8 mouse cellular contexts compared by ENCODE assay signal in the genomic region with DNA sequence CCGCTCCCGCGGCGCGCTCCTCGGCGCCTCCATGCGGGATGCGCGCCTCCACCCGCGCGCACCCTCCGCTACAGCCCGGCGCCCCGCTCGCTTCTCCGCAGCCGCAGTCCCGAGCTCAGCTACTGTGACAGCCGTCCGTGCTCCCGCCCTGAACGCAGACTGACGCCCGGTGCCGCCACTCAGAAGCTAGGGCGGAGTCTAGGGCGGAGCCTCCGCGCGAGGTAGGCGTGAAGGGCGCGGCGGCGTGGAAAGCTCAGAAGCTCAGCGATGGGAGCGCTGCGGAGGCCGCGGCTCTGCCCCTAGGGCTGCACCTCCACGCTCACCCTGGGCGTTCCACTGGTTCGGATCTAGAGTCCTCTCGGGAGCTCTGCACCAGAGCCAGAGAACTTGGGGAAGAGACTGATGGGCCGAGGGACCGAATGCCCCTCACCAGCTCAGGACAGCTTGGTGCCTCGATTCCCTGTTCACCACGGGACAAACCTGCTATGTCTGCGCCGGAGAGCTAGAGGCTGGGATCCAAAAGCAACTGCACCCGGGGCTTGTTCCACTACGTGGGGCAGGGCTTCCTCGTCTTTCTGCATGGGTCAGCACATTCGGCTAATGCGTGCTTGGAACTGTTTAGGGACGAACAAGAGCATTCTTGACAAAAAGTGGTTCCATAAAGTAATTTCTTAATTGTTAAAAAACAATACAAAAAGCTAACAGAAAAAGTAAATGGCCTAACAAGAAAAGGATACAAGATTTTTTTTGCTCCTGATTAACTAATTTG. TPM values are rescaled to one million over a fixed set of nuclear protein-coding genes. Genes with fewer than 3 reads are reported as not detected.
DNase-seq lines count a peak whose midpoint lies in the region; ATAC-seq and TF ChIP-seq lines count a peak whose summit lies in the region.

Otulinl (minus strand) TSS at position 161 of the 769 bp plus-strand sequence.

- peak within 1 kb of the TSS; percentile 54 for H3K4me3 ChIP-seq in embryonic fibroblast, embryonic 13.5 days (ENCODE audit: insufficient read depth, low read length)
- H3K4me3 ChIP-seq in heart, embryonic 10.5 days, result peak within 1 kb of the TSS; percentile 81
- H3K4me3 ChIP-seq in kidney, embryonic 14.5 days (ENCODE audit: low read length), result peak within 1 kb of the TSS; percentile 73
- H3K4me3 ChIP-seq in limb, embryonic 14.5 days (replicated peaks; ENCODE audit: low read length), result peak within 1 kb of the TSS; percentile 64
- H3K4me3 ChIP-seq in midbrain, embryonic 16.5 days (ENCODE audit: low read depth, low read length), result peak within 1 kb of the TSS; percentile 60
- peak within 1 kb of the TSS; percentile 82 for H3K4me3 ChIP-seq in spleen, adult 2 months (ENCODE audit: extremely low read depth, insufficient read depth, insufficient read length)

- H3K4me2 ChIP-seq in kidney, embryonic 14.5 days (replicated peaks; ENCODE audit: low read depth, low read length), result peak within 1 kb of the TSS; percentile 94
- H3K4me2 ChIP-seq in limb, embryonic 14.5 days (replicated peaks; ENCODE audit: low read depth, low read length, severe bottlenecking), result peak within 1 kb of the TSS; percentile 88
- H3K4me2 ChIP-seq in midbrain, embryonic 16.5 days (ENCODE audit: low read length), result peak within 1 kb of the TSS; percentile 69

- peak within 1 kb of the TSS; percentile 81 for H3K9ac ChIP-seq in kidney, embryonic 14.5 days (ENCODE audit: low read depth, low read length)
- H3K9ac ChIP-seq in limb, embryonic 14.5 days (ENCODE audit: low read depth, low read length, severe bottlenecking), result peak within 1 kb of the TSS; percentile 66
- H3K9ac ChIP-seq in midbrain, embryonic 16.5 days (ENCODE audit: low read depth, low read length), result peak within 1 kb of the TSS; percentile 77

- no peaks in the 10 kb centered on the region for H3K36me3 ChIP-seq in heart, embryonic 10.5 days
- no peaks in the 10 kb centered on the region for H3K36me3 ChIP-seq in kidney, embryonic 14.5 days (ENCODE audit: control insufficient read depth, insufficient read depth, low read length)
- H3K36me3 ChIP-seq in limb, embryonic 14.5 days (ENCODE audit: control insufficient read depth, insufficient read depth, low read length), result no peaks in the 10 kb centered on the region
- no peaks in the 10 kb centered on the region for H3K36me3 ChIP-seq in midbrain, embryonic 16.5 days (ENCODE audit: control insufficient read depth, insufficient read depth, low read length)
- peaks cover 3% of the 10 kb centered on the region for H3K36me3 ChIP-seq in spleen, adult 2 months (ENCODE audit: control insufficient read depth, insufficient read depth, low read length)

- peak within 1 kb of the TSS; percentile 9; the same call in 1 of the 2 replicates for H3K27ac ChIP-seq in embryonic fibroblast, embryonic 13.5 days (ENCODE audit: insufficient read depth, low read length)
- H3K27ac ChIP-seq in heart, embryonic 10.5 days, result peak within 1 kb of the TSS; percentile 83
- peak within 1 kb of the TSS; percentile 49 for H3K27ac ChIP-seq in kidney, embryonic 14.5 days (ENCODE audit: low read depth, low read length)
- H3K27ac ChIP-seq in limb, embryonic 14.5 days (replicated peaks; ENCODE audit: low read depth, low read length), result 0 out of 2 replicates have a peak within 1 kb of the TSS, but pooled peaks have one; percentile 26
- H3K27ac ChIP-seq in midbrain, embryonic 16.5 days (ENCODE audit: low read length), result peak within 1 kb of the TSS; percentile 39
- peak within 1 kb of the TSS; percentile 89 for H3K27ac ChIP-seq in spleen, adult 2 months (ENCODE audit: insufficient read depth, low read length)

- no peak for TF ChIP-seq CTCF in embryonic fibroblast, embryonic 13.5 days (IDR thresholded peaks at IDR 0.05; ENCODE audit: borderline replicate concordance, insufficient read depth, low read length)
- no peak for TF ChIP-seq CTCF in spleen, adult 2 months (IDR thresholded peaks at IDR 0.05; ENCODE audit: extremely low read depth, insufficient read depth, insufficient read length, insufficient replicate concordance)

- peak; percentile 98 for ATAC-seq in kidney, embryonic 14.5 days (ENCODE audit: low FRiP score, low TSS enrichment)
- peak; percentile 99 for ATAC-seq in limb, embryonic 14.5 days (ENCODE audit: low FRiP score, low read depth)
- peak; percentile 100 for ATAC-seq in midbrain, embryonic 16.5 days

- DNase-seq in 3T3-L1 (ENCODE audit: low read depth, low spot score), result peak; percentile 71
- DNase-seq in brain, adult 2 months (ENCODE audit: low read depth, low spot score), result peak; percentile 97
- DNase-seq in heart, embryonic 10.5 days (ENCODE audit: low spot score), result peak; percentile 95
- DNase-seq in limb, embryonic 14.5 days (ENCODE audit: low spot score), result peak; percentile 92
- peak; percentile 84 to 96 for DNase-seq in spleen, adult 2 months (ENCODE audit: low read depth in 1 of 2, low spot score in 2 of 2)

- WGBS in heart, embryonic 10.5 days, result 3% methylated on average over 59 of the region's 59 CpGs
- WGBS in kidney, embryonic 14.5 days, result 1% methylated on average over 51 of the region's 59 CpGs
- 3% methylated on average over 37 of the region's 59 CpGs for WGBS in limb, embryonic 14.5 days
- 1% methylated on average over 55 of the region's 59 CpGs for WGBS in midbrain, embryonic 16.5 days
- WGBS in spleen, adult 2 months, result 3% methylated on average over 59 of the region's 59 CpGs

- peaks cover 20% of the 10 kb centered on the region for H3K27me3 ChIP-seq in heart, embryonic 10.5 days (ENCODE audit: insufficient read depth, poor library complexity, severe bottlenecking)
- no peaks in the 10 kb centered on the region for H3K27me3 ChIP-seq in kidney, embryonic 14.5 days (ENCODE audit: control insufficient read depth, insufficient read depth, low read length)
- H3K27me3 ChIP-seq in limb, embryonic 14.5 days (ENCODE audit: control insufficient read depth, insufficient read depth, low read length), result no peaks in the 10 kb centered on the region
- no peaks in the 10 kb centered on the region for H3K27me3 ChIP-seq in midbrain, embryonic 16.5 days (ENCODE audit: control insufficient read depth, insufficient read depth, low read depth, low read length)
- H3K27me3 ChIP-seq in spleen, adult 2 months (ENCODE audit: control insufficient read depth, insufficient read depth, low read length), result no peaks in the 10 kb centered on the region

- TF ChIP-seq POLR2A in embryonic fibroblast, embryonic 13.5 days (IDR thresholded peaks at IDR 0.05; ENCODE audit: low read depth, low read length), result peak; percentile 89
- TF ChIP-seq POLR2A in limb, embryonic 14.5 days (IDR thresholded peaks at IDR 0.05; ENCODE audit: borderline replicate concordance, extremely low read depth, insufficient read depth, insufficient read length), result 0 out of 2 replicates have a peak, but pooled peaks have one; percentile 44
- no peak; the same call in none of the 2 replicates for TF ChIP-seq POLR2A in spleen, adult 2 months (IDR thresholded peaks at IDR 0.05; ENCODE audit: low read depth, low read length)

- H3K4me1 ChIP-seq in embryonic fibroblast, embryonic 13.5 days (ENCODE audit: control insufficient read depth, insufficient read depth, low read length), result no peaks in the 10 kb centered on the region; the same call in 1 of the 2 replicates
- H3K4me1 ChIP-seq in heart, embryonic 10.5 days, result peaks cover 11% of the 10 kb centered on the region
- H3K4me1 ChIP-seq in kidney, embryonic 14.5 days (ENCODE audit: control insufficient read depth, insufficient read depth, low read length), result peaks cover 8% of the 10 kb centered on the region
- H3K4me1 ChIP-seq in limb, embryonic 14.5 days (ENCODE audit: control insufficient read depth, insufficient read depth, low read length), result peaks cover 10% of the 10 kb centered on the region
- H3K4me1 ChIP-seq in midbrain, embryonic 16.5 days (ENCODE audit: control insufficient read depth, insufficient read depth, low read length), result 0 out of 2 replicates have a peak, but pooled peaks cover 6% of the 10 kb centered on the region
- H3K4me1 ChIP-seq in spleen, adult 2 months (ENCODE audit: control insufficient read depth, insufficient read depth, insufficient read length), result no peaks in the 10 kb centered on the region; the same call in none of the 2 replicates

- no peaks in the 10 kb centered on the region for H3K9me3 ChIP-seq in heart, embryonic 10.5 days
- no peaks in the 10 kb centered on the region for H3K9me3 ChIP-seq in kidney, embryonic 14.5 days (ENCODE audit: control insufficient read depth, low read length)
- no peaks in the 10 kb centered on the region for H3K9me3 ChIP-seq in limb, embryonic 14.5 days (ENCODE audit: control insufficient read depth, low read length)
- H3K9me3 ChIP-seq in midbrain, embryonic 16.5 days (replicated peaks; ENCODE audit: control insufficient read depth, low read length, poor library complexity, severe bottlenecking), result no peaks in the 10 kb centered on the region

RNA-seq across cellular contexts. Expression of gene Otulinl, which starts in this region (rescaled TPM):
- 5.9 and 15.6 TPM in 2 replicates for polyA plus RNA-seq in embryonic fibroblast, embryonic 13.5 days (2011; ENCODE audit: insufficient read length, low read depth, missing spikeins)
- polyA plus RNA-seq in heart, embryonic 10.5 days (2016; fragmentation: Nextera tagmentation; extraction: Ambion mirVana), result 3.9 and 4.2 TPM in 2 replicates
- polyA plus RNA-seq in kidney, embryonic 14.5 days (2014; fragmentation: Nextera tagmentation; extraction: Ambion mirVana), result 25.1 and 26.0 TPM in 2 replicates
- 9.0 and 9.6 TPM in 2 replicates for polyA plus RNA-seq in limb, embryonic 14.5 days (2012; rRNA removed)
- polyA plus RNA-seq in limb, embryonic 14.5 days (2014; fragmentation: Nextera tagmentation; extraction: Ambion mirVana), result 20.6 and 24.4 TPM in 2 replicates
- polyA plus RNA-seq in midbrain, embryonic 16.5 days (2015; fragmentation: Nextera tagmentation; extraction: Ambion mirVana), result 12.3 and 14.6 TPM in 2 replicates
- polyA plus RNA-seq in spleen, adult 2 months (2012; rRNA removed), result 15.2 and 16.0 TPM in 2 replicates

Comparison
In these comparisons a context has a peak if more than half of its experiments do, and no peak if none do; other contexts are left out.
1. Peak in every context shown above with its lines: DNase-seq, ATAC-seq, H3K4me3 ChIP-seq and H3K27ac ChIP-seq.
2. H3K27ac ChIP-seq: peak in every context shown above with its lines; median percentile 89 in spleen, adult 2 months; 83 in heart, embryonic 10.5 days; 49 in kidney, embryonic 14.5 days; 39 in midbrain, embryonic 16.5 days; 26 in limb, embryonic 14.5 days; 9 in embryonic fibroblast, embryonic 13.5 days.